Mouse (Mus musculus) stomach, embryonic 16.5 days (tissue): ENCODE data around the gene Myl12a. TPM values are rescaled to one million over a fixed set of nuclear protein-coding genes. Genes with fewer than 3 reads are reported as not detected.

Experiments used
- ATAC-seq: fragments of 200-750 bp; cut with Nextera tagmentation; 2 replicates; pipeline ENCODE4 v1.8.0; 2017; ENCODE audit warnings: moderate number of reproducible peaks, moderate TSS enrichment; ENCODE audit not compliant: insufficient read depth, low FRiP score
- H3K27ac ChIP-seq: fragments of 300-500 bp; sonication (generic); 2 replicates; pipeline ENCODE4 v1.5.1; 2014; ENCODE audit warnings: low read length
- H3K27me3 ChIP-seq: fragments of 300-500 bp; sonication (generic); 2 replicates; pipeline ENCODE4 v1.6.1; 2014; ENCODE audit warnings: low read length, control low read depth, mixed read lengths; ENCODE audit not compliant: control insufficient read depth, insufficient read depth
- H3K36me3 ChIP-seq: fragments of 300-500 bp; sonication (generic); 2 replicates; pipeline ENCODE4 v1.6.1; 2014; ENCODE audit warnings: low read length; ENCODE audit not compliant: control insufficient read depth, insufficient read depth
- H3K4me1 ChIP-seq: fragments of 300-500 bp; sonication (generic); 2 replicates; pipeline ENCODE4 v1.6.1; 2014; ENCODE audit warnings: low read length, control low read depth, mixed read lengths; ENCODE audit not compliant: control insufficient read depth, insufficient read depth
- H3K4me2 ChIP-seq: fragments of 300-500 bp; sonication (generic); 2 replicates; pipeline ENCODE4 v1.6.1; 2014; ENCODE audit warnings: low read depth, low read length, mixed read lengths
- H3K4me3 ChIP-seq: fragments of 300-500 bp; sonication (generic); replicated peaks from 2 replicates; pipeline ENCODE4 v1.5.1; 2014; ENCODE audit warnings: mild to moderate bottlenecking, low read length
- H3K9ac ChIP-seq: fragments of 300-500 bp; sonication (generic); 2 replicates; pipeline ENCODE4 v1.6.1; 2014; ENCODE audit warnings: low read length
- H3K9me3 ChIP-seq: fragments of 300-500 bp; sonication (generic); replicated peaks from 2 replicates; pipeline ENCODE4 v1.6.1; 2016; ENCODE audit warnings: low read length, control low read depth; ENCODE audit not compliant: control insufficient read depth
- WGBS: fragments of 180-500 bp; shearing (Covaris S2); extraction: QIAGEN DNeasy Blood & Tissue Kit; methylation state at CpG from one replicate; pipeline ENCODE4 v1.1.7; 2014; 5-methylcytosine and 5-hydroxymethylcytosine counted together
- polyA plus RNA-seq: library from polyadenylated mRNA; unstranded; fragments of >200 nt; fragmentation: Nextera tagmentation; extraction: Ambion mirVana; gene quantifications from 2 replicates; pipeline ENCODE4 v1.2.1, GENCODE M21; 2015

Gene Myl12a
- polyA plus RNA-seq, 1 experiment from 2014 or later: 584 TPM

GRCm38 (mm10) chr17:71034472-71034871, 31.8 kb upstream of the Myl12a start:
- Histone ChIP-seq H3K27ac (no peak overlapping the region), H3K9me3 (no peaks in the 10 kb centered on the region), H3K4me2 (no peak overlapping the region), H3K4me3 (no peak overlapping the region), H3K9ac (no peak overlapping the region), H3K4me1 (no peaks in the 10 kb centered on the region), H3K27me3 (no peaks in the 10 kb centered on the region), H3K36me3 (no peaks in the 10 kb centered on the region)
- 63% methylated on average over 5 of the region's 5 CpGs for WGBS
- no peak for ATAC-seq

- Histone ChIP-seq H3K4me1 (no peaks in the 10 kb centered on the region), H3K27me3 (no peaks in the 10 kb centered on the region), H3K4me2 (no peak overlapping the region), H3K4me3 (no peak overlapping the region), H3K9ac (no peak overlapping the region), H3K27ac (no peak overlapping the region), H3K9me3 (no peaks in the 10 kb centered on the region), H3K36me3 (no peaks in the 10 kb centered on the region)
- WGBS: 82% methylated on average over 10 of the region's 10 CpGs
- ATAC-seq: no peak
Observed at GRCm38 (mm10) chr17:71032719-71033118, 30.0 kb upstream of the Myl12a start.

DNA sequence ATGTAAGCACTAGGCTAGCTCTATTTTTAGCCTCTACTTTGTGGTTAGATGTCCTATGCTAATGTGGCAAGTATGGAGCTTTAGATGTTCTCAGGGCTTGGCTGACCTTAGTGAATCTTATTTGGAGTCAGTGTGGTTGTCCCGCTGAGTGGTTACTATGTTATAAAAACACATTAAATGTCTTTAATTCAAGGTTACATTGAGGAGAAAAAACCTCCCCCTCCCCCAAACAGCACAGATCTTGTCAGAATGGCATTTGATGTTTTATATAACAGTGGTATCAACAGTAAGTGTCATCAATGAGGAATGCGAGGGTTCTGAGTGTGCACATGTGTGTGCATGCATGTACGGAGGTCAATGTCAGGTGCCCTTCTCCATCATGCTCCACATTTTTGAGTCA, 24.5 kb upstream of the Myl12a start:
- Histone ChIP-seq H3K9me3 (no peaks in the 10 kb centered on the region), H3K9ac (no peak overlapping the region), H3K36me3 (no peaks in the 10 kb centered on the region), H3K27me3 (no peaks in the 10 kb centered on the region), H3K4me3 (no peak overlapping the region), H3K27ac (no peak overlapping the region), H3K4me1 (no peaks in the 10 kb centered on the region), H3K4me2 (no peak overlapping the region)
- 91% methylated on average over 3 of the region's 3 CpGs for WGBS
- ATAC-seq: no peak

- no peaks in the 10 kb centered on the region for H3K36me3 ChIP-seq
- H3K27me3 ChIP-seq: no peaks in the 10 kb centered on the region
- H3K9ac ChIP-seq: no peak overlapping the region
- no peak overlapping the region for H3K27ac ChIP-seq
- ATAC-seq: no peak
- no peaks in the 10 kb centered on the region for H3K9me3 ChIP-seq
- WGBS: 74% methylated on average over 8 of the region's 8 CpGs
- no peak overlapping the region for H3K4me3 ChIP-seq
- no peaks in the 10 kb centered on the region for H3K4me1 ChIP-seq
- no peak overlapping the region for H3K4me2 ChIP-seq
Observed at GRCm38 (mm10) chr17:71025922-71026321, 23.2 kb upstream of the Myl12a start.

DNA sequence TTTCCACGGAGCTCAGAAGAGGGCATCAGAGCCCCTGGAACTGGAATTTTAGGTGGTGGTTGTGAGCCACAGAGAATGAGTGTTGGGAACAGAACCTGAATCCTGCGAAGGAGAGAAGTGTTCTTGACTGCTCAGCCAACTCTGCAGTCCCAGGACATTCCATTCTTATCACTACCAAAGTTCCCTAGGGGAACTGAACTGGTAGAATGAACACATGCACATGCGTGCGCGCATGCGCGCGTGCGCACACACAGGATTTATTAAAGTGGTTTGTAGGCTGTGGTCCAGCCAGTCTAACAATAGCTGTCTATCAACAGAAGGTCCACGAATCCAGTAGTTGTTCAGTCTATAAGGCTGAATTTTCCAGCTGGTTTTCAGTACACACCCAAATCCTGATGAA, 21.4 kb upstream of the Myl12a start:
- H3K4me2 ChIP-seq: no peak overlapping the region
- ATAC-seq: no peak
- H3K4me3 ChIP-seq: no peak overlapping the region
- no peaks in the 10 kb centered on the region for H3K4me1 ChIP-seq
- H3K9ac ChIP-seq: no peak overlapping the region
- 91% methylated on average over 10 of the region's 10 CpGs for WGBS
- H3K27ac ChIP-seq: no peak overlapping the region
- no peaks in the 10 kb centered on the region for H3K27me3 ChIP-seq
- no peaks in the 10 kb centered on the region for H3K36me3 ChIP-seq
- H3K9me3 ChIP-seq: no peaks in the 10 kb centered on the region

- Histone ChIP-seq H3K36me3 (no peaks in the 10 kb centered on the region), H3K4me3 (no peak overlapping the region), H3K9me3 (no peaks in the 10 kb centered on the region), H3K27me3 (no peaks in the 10 kb centered on the region), H3K4me1 (no peaks in the 10 kb centered on the region), H3K4me2 (no peak overlapping the region), H3K9ac (no peak overlapping the region), H3K27ac (no peak overlapping the region)
- ATAC-seq: no peak
- 89% methylated on average over 13 of the region's 13 CpGs for WGBS
Observed at GRCm38 (mm10) chr17:71022841-71023240, 20.2 kb upstream of the Myl12a start.

GRCm38 (mm10) chr17:71019860-71020259, 17.2 kb upstream of the Myl12a start:
- Histone ChIP-seq H3K27me3 (no peaks in the 10 kb centered on the region), H3K27ac (peak overlapping the region; percentile 12; the same call in 1 of the 2 replicates), H3K9ac (peak overlapping the region; percentile 50), H3K4me1 (no peaks in the 10 kb centered on the region), H3K4me3 (peak overlapping the region; percentile 28), H3K36me3 (no peaks in the 10 kb centered on the region), H3K4me2 (no peak overlapping the region), H3K9me3 (no peaks in the 10 kb centered on the region)
- ATAC-seq: no peak
- 49% methylated on average over 9 of the region's 9 CpGs for WGBS

GRCm38 (mm10) chr17:71019309-71019655, 16.6 kb upstream of the Myl12a start:
- Histone ChIP-seq H3K36me3 (no peaks in the 10 kb centered on the region), H3K9me3 (no peaks in the 10 kb centered on the region), H3K4me1 (no peaks in the 10 kb centered on the region), H3K27ac (peak overlapping the region; percentile 12; the same call in 1 of the 2 replicates), H3K27me3 (no peaks in the 10 kb centered on the region), H3K4me2 (no peak overlapping the region), H3K4me3 (peak overlapping the region; percentile 28), H3K9ac (peak overlapping the region; percentile 50)
- ATAC-seq: peak; percentile 53; the same call in 1 of the 2 replicates
- WGBS: 28% methylated on average over 6 of the region's 6 CpGs

DNA sequence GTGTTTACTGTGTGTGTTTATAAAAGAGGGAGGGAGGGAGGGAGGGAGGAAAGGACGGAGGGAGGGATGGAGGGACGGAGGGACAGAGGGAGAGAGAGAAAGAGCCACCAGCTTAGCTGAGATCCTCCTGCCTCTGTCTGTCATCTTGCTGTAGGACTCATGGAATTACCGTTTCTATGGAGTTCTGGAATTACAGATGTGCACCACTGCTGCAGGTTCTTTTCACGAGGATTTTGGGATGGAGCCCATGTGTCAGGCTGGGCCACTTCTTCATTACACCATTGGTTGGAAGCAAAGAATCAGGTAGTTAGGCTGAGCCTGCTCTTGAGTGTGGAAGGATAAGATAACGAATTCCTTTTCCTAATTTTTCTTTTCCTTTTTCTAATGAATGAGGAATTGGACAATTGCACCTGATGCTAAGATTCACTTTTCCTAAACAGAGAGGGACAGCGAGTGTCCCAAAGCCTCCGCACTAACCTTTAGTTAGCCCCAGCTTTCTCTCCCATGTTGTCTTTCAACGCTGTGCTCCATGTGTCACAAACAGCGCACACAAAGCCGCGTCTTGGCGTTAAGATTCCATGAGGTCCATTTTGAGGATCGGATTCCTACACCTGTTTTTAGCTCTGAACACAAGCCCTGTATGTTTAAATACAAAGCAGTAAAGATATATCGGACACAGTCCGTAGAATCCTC, 16.1 kb upstream of the Myl12a start:
- Histone ChIP-seq H3K9ac (no peak overlapping the region; the same call in 1 of the 2 replicates), H3K4me3 (no peak overlapping the region), H3K9me3 (no peaks in the 10 kb centered on the region), H3K27me3 (no peaks in the 10 kb centered on the region), H3K36me3 (no peaks in the 10 kb centered on the region), H3K4me2 (no peak overlapping the region), H3K27ac (no peak overlapping the region), H3K4me1 (no peaks in the 10 kb centered on the region)
- 79% methylated on average over 15 of the region's 15 CpGs for WGBS
- no peak for ATAC-seq
